Mouse (Mus musculus) kidney, postnatal 10 days (tissue): Measurements from ENCODE around the gene Snapin.
A peak's percentile ranks its signal among the peaks of the same experiment; 100 is the strongest.

Experiments
- DNase-seq: peaks from one replicate; pipeline ENCODE4 v3.0.0; 2021; ENCODE audit warnings: mixed read lengths

Snapin gene

DNA sequence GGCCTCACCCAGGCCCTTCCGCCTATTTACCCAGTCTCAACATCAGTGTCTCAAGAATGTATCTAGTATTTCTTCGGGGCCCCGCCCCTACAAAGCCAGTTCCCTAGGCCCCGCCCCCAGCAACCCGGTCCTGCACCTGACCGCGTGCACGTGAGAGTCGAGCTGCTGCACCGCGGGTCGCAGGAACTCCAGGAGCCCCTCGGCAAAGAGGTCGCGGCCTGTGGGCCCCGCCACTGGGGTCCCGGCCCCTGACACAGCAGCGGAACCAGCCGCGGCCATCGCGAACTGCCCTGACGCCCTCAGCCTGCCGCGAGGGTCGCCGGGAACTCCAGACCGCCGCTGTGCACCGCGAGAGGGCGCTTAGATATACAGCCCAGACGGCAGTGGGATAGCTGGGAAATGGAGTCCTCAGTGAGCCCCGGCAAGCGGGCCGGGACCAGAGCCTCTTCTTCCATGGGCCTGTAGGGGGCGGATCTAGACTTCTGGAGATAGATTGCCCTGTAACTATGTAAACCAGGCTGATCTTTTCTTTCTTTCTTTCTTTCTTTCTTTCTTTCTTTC, at the start of gene Snapin:
Gene Snapin, minus strand, starts transcription at position 338 of the 561 bp plus-strand sequence.
- DNase-seq = peak; percentile 98

DNA sequence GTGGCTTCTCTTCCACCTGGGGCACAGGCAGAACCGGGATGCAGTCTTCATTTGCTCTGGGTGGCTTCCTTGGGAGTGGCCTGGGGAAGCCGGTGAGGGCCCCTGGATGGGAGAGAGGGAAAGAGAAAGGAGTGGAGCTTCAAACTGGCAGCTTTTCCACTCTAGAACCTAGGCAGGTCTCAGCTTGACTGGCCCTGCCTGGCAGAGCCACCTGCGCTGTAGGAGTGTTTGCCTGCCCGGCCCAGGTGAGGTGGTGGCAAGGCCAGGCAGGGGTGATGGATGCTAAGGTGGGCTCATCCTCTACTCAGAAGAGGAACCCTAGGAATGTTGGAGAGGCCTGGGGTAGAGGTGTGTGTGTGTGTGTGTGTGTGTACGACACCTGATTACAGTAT, 47.1 kb upstream of the Snapin start:
- DNase-seq = peak; percentile 22

DNA sequence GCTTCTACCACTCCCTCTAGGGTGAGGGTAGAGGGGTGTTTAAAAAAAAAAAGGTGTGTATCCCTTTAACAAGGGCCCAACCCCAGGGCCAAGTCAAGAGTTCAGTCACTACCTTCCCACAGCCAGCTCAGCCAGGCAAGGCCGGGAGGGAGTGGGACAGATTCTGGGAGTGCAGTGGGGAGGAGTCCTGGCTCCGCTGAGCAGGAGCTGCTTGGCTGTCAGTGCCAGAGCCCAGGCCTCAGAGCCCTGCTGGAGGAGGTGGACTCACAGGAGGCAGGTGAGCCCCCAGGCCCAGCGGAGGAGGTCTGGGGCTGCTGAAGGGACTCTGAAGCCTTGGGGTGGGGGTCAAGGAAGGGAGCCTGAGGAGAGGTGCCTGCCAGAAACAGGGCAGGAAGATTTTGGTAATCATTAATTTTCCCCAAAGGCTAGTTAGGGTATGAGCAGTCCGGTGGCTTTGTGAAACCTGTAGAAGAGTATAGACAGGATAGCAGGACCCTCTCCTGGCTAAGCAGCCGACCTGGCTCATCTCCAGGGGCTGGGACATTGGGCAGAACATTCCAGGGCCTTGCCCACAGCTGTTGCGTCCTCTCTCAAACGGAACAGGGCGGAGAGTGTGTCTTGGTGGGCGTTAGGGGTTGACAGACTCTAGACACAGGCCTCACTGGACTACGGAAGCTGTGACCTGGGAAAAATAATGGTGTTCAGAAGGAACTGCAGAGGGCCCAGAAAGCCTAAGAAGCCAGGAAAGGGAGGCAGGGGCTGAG, 46.5 kb upstream of the Snapin start, which contains the start of gene S100a16:
Gene S100a16, plus strand, starts transcription at position 114 of the 764 bp plus-strand sequence.
- peak; percentile 85 for DNase-seq

DNA sequence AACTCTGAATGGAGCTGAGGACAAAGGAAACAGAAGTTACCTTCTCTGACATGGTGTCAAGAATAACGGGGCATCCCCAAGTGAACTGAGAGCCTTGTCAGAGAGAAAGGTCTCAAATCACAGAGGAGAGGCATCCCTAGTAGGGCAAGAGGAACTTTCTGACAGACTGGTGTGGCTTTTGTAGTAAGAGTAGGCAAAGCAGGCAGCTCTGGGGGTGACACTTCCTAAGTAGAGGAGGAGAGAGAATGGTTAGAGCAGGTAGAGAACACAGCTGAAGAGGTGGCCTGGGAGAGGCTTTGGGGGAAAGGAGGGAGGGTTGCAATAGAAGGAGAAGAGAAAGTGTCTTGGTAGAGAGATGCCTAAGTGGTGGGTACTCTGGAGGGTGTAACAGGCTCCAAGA, 44.6 kb upstream of the Snapin start:
- no peak for DNase-seq

DNA sequence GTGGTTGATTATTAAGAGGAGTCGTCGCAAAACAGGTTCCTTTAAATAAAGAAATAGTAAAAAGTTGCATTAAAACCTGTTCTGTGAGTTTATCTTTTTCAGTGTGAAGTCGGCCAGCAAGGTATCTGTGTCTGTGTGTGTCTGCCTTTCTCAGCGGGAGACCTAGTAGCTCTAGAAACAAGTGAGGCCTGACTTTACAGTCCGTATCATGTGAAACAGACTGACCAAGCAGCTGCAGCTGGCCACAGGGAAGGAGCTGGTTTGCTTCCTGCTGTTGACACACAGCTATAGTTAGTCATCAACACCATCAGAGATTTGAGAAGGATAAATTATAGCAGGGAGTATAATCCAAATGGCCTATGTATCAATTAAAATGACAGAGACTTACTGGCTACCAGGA, 40.9 kb upstream of the Snapin start:
- no peak for DNase-seq

DNA sequence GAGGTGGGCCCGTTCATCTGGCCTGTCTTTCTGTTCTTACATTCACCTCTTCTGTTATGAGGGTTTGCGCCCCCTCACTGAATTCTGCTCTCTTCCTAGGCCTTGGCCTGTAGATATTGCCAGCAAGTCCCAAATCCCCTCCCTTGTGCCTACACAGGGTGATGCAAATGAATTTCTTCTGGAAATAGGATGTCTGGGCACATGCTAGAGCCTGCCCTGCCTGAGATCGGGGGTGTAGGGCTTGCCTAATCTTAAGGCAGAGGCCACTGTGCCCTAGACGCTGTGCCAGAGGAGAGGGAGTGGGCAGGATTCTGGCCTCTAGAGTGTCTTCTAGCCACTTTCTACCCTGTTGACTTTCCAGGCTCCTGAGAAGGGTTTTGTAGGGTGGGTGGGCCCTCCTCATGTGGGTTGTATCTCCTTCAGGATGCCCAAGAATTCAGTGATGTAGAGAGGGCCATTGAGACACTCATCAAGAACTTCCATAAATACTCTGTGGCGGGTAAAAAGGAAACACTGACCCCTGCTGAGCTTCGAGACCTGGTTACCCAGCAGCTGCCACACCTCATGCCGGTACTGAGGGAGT, 36.5 kb upstream of the Snapin start:
- no peak for DNase-seq

DNA sequence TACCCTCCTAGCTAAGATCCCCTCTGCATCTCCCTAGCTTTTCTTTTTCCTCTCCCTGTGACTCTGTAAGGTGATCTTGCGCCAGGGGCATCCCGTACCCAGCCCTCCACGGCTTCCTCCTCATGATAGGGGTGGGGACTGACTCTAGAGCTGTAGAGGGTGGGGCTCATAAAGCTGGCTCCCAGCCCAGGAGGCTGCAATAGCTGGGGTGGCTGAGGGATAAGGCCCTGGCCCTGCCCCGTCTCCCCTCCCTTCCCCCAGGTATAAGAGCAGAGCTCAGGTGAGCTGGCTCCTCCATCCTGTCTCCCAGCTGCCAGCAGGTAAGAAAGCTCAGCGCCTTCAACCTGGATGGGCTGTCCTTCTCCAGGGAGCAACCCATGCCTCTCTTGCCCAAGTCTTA, 35.7 kb upstream of the Snapin start, which contains the start of gene S100a14:
Gene S100a14, plus strand, starts transcription at position 277 of the 400 bp plus-strand sequence.
- DNase-seq = no peak

DNA sequence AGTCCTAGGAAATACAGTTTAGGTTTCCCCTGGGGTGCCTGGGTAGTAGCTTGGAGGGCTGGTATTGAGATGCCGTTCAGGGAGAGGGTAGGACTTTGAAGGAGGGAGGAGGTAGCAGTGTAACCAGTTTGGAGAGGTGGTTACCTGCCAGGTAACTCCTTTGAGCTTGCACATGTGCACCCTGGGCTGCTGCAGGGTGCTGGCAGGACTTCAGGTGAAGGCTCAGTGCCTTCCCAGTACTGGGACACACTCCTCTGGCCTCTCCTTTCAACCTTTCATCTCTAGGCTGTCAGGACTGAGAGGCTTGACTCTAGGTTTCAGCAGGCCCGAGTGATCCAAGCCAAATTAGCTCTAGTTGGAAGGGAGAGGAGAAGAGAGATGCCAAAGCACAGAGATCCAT, 35.2 kb upstream of the Snapin start:
- no peak for DNase-seq

DNA sequence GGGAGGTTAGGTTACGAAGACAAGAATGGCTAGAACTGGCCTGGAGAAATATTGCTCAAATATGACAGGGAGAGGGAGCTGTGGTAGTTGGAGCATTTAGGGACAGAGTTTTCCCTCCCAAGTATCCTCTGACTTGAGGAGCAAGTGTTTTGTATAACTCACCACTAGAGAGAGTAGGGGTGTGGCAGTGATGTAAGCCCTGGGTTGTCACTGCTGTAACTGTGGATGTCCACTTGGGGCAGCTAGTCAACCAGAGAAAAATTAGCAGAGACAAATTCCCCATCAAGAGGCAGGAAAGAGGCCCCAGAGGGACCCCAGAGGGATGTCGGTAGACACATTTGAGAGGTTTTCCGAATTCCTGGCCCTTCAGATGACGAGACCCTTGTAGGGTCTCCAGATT, 34.6 kb upstream of the Snapin start:
- peak; percentile 69 for DNase-seq

DNA sequence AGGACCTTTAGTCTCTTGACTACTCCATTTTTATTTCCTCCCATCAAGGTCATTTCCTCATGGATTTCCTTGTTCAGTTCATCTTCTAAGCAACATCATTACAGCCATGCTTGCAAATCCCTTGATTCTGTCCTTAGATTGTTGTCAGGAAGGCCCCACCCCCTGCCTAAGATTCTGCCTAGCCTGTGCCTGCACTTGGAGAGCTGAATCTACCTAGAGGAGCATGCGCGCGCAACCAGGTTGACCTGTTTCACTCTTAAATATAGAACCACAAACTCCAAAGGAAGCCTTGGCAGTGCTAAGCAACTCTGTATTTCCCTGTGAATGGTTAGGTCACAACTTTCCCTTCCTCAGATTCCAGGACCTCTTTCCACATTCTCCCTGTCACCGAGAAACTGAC, 26.9 kb upstream of the Snapin start:
- no peak for DNase-seq

DNA sequence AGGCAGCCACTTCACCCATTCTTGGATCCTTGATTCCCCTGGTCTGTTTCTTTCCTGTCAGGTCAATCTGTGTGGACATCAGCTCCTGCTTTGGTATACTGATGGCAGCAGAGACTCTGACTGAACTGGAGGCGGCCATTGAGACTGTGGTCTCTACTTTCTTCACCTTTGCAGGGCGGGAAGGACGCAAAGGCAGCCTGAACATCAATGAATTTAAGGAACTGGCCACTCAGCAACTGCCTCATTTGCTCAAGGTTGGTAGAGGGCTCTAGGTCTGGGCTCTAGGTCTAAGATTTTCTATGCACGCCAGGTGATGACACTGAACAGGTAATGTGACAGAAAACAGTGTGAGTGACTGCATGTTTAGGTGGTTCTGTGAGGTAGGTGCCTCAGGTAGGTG, 25.0 kb upstream of the Snapin start:
- no peak for DNase-seq

DNA sequence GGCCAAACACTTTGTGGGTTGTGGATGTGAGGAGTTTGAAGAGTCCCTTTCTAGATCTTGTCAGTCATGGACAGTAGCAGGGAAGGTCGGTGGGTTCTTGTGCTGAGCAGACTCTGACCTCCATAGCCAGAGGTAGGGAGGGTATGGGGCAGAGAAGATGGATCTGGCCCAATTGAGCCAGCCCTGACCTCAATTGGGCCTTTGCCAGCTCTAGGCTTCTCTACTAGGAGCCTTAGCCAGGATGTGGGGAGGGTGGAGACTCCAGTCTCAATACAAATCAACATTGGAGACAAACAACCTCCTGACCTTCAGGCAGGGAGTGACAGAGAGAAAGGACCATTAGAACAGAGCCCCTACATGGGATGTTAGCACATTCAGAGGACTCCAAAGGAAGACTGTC, 24.4 kb upstream of the Snapin start:
- peak; percentile 73 for DNase-seq

DNA sequence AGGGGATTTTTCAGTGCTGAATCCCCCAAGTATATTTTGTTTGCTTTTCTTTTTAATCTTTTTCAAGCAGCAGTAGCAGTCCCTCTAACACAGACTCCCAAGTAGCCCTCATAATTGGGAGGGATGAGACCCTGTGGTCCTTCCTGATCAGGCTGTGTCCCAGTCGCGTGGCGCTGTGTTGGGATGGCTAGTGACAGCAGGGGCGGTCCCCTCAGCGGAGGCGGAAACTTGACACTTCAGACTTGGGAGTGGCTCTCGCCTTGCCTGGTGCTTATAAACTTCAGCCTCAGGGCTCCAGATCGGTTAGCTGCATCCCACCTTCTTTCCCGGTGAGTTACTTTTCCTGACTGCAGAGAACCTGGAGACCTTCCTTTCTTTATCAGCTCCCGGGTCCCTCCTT, 23.9 kb upstream of the Snapin start:
- peak; percentile 84 for DNase-seq

DNA sequence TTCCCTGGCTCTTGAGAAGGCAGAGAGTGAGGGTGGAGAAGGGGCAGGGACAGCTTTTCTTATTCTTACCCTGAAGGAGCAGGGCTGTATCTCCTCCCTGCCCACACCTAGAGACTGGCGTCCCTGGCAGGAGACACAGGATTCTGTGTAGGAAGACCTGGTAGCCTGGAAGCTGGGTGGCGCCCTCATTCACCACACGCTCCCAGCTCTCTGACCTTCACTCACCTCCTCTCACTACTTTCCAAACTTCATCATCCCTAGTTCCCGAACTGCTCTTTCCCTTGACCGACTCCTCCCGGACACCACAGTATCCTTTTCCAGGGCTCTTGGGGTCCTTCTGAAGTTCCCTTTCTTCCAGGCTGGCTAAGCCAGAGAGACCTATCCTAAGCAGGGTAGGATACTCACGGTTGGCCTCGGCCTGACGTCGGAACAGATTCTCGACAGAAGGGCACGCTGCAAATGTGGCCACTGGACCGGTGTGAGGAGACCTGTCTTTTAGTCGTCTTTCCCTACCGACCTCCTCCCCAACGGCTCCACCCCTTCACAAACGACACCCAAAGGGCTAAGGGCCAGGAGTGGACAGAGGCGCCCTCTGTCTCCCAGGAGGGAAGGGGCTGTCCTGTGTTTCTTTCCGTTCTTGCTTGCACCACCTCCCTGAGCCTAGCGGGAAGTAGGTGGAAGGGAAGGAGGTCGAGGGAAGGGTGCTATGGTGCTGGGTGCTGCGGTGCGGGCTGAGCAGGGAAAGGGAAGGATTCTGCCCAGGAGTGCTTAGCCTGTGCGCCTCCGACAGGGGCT, 23.2 kb upstream of the Snapin start, which contains the start of the genes S100a1 and S100a13:
Gene S100a1, minus strand, starts transcription at position 597 of the 795 bp plus-strand sequence.
Gene S100a13, plus strand, starts transcription at position 640 of the 795 bp plus-strand sequence.
- peak; percentile 82 for DNase-seq

DNA sequence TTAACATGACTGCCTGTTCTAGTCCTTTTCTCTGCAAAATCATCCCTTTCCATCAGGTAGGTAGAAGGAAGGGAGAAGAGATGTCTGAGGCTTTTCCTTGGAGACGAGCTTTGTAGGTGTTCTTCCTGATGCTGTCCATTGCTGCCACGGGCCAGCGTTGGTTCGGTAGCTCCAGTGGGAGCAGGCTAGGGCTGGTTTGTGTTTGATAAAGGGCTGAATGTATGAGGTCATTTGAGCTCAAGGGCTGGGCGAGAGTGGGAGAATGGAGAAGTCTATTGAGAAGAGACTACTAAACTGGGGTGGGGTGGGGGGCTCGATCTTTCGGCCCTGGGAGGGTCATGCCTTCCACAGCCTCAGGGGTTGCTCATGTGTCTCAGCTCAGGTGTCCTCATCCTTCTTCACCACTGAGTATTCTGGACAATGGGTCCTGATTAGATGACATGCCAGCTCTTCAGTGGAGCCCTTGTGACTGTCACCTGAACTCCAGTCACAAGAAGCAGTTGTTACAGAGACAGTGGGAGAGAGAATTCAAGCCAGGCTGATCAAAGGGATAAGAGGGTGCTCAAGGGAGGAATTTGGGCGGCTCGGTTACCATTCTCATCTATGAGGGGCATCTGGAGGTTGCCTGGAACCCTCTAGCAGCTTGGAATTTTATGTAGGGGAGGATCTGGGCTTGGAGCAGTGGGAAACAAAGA, 22.3 kb upstream of the Snapin start:
- no peak for DNase-seq

DNA sequence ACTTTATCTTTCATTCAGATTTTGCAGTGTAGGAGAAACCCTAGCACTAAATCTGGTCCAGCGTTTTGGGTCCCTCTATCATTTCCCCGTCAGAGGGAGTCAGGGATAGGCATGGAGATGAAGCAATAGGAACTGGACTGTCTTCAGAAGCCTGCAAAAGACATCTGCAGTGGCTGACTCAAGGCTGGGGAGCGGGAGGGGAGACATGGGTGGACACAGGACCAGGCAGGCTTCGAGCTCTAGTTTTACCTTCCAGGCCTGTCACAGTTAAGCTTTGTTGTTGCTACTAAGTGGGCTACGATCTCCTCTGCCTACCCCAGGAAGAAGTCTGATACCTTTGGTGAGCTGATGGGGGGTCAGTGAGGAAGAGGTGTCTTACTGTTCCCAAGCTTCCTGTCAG, 21.4 kb upstream of the Snapin start:
- DNase-seq = no peak

DNA sequence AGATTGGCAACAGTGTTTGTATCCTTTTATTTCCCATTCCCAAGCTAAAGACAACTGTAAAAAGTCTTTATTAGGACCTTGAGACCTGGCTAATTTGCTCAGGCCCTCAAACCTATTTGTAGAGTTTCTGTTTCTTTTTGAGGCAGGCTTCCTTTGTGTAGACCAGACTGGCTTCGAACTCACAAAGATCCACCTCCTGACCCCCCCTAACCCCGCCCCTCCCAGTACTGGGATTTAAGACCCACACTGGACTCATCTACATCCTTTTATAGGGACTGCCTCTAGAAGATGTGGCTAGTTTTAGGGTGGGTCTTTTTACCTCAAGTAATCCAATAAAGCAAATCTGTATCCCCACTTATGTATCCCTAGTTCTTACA, 18.9 kb upstream of the Snapin start:
- no peak for DNase-seq

DNA sequence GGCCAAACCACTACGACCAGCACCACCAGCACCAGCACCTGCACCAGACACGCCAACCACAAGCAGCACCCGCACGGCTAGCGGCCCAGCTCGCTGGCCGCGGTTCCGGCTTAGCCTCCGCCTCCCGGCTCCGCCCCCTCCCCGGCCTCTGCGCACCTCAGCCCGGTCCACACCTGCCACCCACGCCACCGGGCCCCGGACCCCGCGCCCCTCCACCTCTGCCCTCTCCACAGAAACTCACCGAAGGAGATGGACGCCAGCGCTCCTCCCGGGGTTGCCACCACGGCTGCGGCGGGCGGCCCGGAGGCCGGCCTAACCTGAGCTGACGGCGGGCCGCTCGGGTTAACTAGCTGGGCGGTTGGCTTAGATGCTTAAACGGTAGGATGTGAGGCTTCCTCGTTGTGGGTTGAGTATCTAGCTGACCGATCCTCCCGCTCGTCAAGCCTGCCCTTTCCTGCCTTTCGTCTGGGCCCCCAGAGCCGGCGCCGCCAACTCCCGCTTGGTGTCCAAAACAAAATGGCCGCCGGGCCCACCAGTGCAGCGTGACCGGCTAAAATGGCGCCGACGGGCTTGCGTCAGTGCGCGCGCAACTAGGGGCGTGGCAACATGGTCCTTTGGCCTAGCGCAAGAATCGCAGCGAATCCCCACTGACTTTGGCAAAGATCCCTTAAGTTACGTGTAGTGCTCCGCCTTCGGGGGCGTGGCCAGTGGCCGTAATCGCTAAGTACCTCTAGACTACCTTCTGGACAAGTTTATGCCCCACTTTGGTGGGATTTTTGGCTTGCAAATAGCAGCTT, 18.3 kb upstream of the Snapin start, which contains the start of gene Chtop:
Gene Chtop, minus strand, starts transcription at position 549 of the 797 bp plus-strand sequence.
- peak; percentile 100 for DNase-seq

DNA sequence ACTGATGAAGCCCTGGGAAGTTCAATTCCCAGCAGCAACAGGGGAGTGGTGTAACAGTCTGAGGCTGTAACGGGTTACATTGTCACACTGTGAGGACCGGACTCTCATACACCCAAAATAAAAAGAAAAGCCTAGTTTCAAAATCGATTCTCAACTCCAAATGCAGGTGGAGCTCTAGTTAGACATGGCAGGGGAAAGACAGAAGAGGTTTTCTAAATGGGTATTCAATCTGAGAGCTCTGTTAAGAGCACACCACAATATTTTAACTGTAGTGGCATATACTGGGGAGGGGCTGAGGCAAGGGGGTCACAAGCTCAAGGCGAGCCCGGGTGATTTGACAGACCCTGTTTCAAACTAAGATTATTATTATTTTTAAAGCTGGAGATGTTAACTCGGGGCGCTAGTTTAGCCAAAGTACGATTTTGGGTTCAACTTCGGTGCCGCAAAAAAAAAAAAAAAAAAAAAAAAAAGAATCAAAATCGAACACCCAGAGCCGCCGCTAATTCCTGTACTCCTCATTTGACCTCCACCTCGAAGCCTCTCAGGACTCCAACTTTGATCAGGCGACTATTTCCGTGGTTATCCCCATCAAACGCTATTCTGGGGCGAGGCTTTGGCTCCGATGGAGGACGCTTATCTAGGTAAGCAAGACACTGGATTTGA, 17.6 kb upstream of the Snapin start:
- DNase-seq = no peak

DNA sequence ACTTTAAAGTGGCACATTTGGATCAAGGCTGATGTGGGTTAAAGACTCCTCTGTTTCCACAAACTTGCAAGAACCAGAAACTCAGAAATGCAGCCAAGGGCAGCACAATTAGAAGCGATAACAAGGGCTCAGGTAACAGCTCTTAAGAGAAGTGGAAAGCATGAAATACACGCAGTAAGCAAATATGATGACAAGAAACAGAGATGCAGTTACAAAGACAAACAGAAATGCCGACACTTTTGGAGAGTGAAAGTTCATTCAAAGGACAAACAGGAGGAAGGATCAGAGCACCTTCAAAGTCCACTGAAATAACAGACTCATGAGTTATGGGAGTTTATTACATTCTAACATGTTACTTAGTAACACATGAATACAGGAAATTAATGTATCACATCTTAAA, 15.5 kb upstream of the Snapin start:
- DNase-seq = no peak

DNA sequence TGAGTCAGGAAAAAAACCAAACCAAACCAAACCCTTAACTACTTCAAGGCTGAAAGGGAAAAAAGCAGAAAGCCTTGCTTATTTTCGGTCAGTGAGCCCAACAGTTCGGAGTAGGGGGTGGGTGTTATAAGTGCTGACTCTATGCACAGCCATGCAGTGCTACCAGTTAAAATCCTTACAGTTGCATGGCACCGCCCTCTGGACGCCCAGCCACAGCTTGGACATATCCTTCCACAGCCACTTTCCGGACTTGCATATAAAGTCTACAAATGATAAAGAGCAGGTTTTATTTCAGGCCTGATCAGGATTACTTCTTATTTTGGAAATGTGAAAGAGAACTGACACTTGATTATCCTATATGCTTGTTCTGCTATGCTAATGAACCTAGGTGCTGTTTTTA, 14.4 kb upstream of the Snapin start:
- DNase-seq = no peak
